Mouse (Mus musculus) forebrain, embryonic 13.5 days (tissue): ENCODE data around the gene 9430015G10Rik. TPM values are rescaled to one million over a fixed set of nuclear protein-coding genes. Genes with fewer than 3 reads are reported as not detected.
A peak's percentile ranks its signal among the peaks of the same experiment; 100 is the strongest.

Experiments used
- ATAC-seq: fragments of 200-750 bp; cut with Nextera tagmentation; 2 replicates; pipeline ENCODE4 v1.8.0; 2017
- H3K27ac ChIP-seq: fragments of 300-500 bp; sonication (generic); 2 replicates; pipeline ENCODE4 v1.5.1; 2015; ENCODE audit warnings: inconsistent platforms, mild to moderate bottlenecking, moderate library complexity
- H3K27me3 ChIP-seq: fragments of 300-500 bp; sonication (generic); 2 replicates; pipeline ENCODE4 v1.6.1; 2015; ENCODE audit warnings: mild to moderate bottlenecking, inconsistent platforms
- H3K36me3 ChIP-seq: fragments of 300-500 bp; sonication (generic); 2 replicates; pipeline ENCODE4 v1.6.1; 2015; ENCODE audit warnings: mild to moderate bottlenecking, inconsistent platforms; ENCODE audit not compliant: poor library complexity, severe bottlenecking
- H3K4me1 ChIP-seq: fragments of 300-500 bp; sonication (generic); 2 replicates; pipeline ENCODE4 v1.6.1; 2015; ENCODE audit warnings: inconsistent platforms
- H3K4me2 ChIP-seq: fragments of 300-500 bp; sonication (generic); 2 replicates; pipeline ENCODE4 v1.6.1; 2015; ENCODE audit warnings: inconsistent platforms, mild to moderate bottlenecking, moderate library complexity
- H3K4me3 ChIP-seq: fragments of 300-500 bp; sonication (generic); 2 replicates; pipeline ENCODE4 v1.5.1; 2015; ENCODE audit warnings: mild to moderate bottlenecking, inconsistent platforms
- H3K9ac ChIP-seq: fragments of 300-500 bp; sonication (generic); 2 replicates; pipeline ENCODE4 v1.6.1; 2015; ENCODE audit warnings: mild to moderate bottlenecking, inconsistent platforms
- H3K9me3 ChIP-seq: fragments of 300-500 bp; sonication (generic); replicated peaks from 2 replicates; pipeline ENCODE4 v1.6.1; 2016; ENCODE audit warnings: inconsistent platforms
- WGBS: fragments of 180-500 bp; shearing (Covaris S2); methylation state at CpG from one replicate; pipeline ENCODE4 v1.1.7; 2015; 5-methylcytosine and 5-hydroxymethylcytosine counted together
- polyA plus RNA-seq: library from polyadenylated mRNA; unstranded; fragments of >200 nt; fragmentation: Nextera tagmentation; extraction: Ambion mirVana; gene quantifications from 2 replicates; pipeline ENCODE4 v1.2.1, GENCODE M21; 2015

The 9430015G10Rik gene
- polyA plus RNA-seq, 1 experiment from 2014 or later = 46.2 TPM

DNA sequence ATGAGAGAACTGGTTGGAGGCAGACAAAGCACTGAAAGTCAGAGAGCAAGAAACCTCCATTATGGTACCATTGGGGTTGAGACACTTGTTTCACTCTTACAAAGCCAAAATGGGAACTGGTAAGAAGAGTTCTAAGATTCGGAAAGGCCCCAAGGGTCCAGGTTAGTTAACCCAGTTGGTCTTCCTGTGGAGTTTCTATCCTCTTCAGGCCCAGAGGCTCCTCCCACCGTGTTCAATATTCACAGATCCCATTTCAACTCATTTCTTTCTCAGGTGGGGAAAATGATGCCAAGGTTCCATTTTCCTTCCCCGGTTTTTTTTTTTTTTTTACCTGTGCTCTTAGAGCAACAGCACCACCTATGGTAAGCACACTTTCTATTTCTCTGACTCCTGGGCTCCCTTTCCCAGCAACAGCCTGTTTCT lies 8.3 kb upstream of the 9430015G10Rik start:
- Histone ChIP-seq H3K4me2 (no peak overlapping the region), H3K4me1 (no peaks in the 10 kb centered on the region), H3K36me3 (no peaks in the 10 kb centered on the region), H3K9ac (no peak overlapping the region), H3K27ac (no peak overlapping the region), H3K4me3 (no peak overlapping the region), H3K9me3 (no peaks in the 10 kb centered on the region), H3K27me3 (no peaks in the 10 kb centered on the region)
- no peak for ATAC-seq
- WGBS = 39% methylated on average over 3 of the region's 3 CpGs

DNA sequence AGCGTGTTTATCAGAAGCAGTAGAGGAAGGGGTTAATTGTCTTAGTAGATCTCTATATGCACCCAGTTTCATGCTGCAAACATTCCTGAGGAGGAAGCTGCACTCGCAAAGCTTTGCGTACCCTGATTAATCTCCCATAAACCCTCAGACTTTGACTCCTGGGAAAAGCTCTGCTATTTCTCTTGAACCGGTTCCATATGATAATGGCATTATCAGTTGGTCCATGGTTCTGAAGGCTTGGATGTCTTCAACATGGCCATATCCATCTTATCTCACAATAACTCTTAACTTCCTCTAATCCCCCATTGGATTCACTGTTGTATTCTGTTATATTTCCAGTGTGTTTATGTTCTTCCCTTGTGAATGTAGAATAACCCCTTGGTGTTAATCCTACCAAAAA lies 6.4 kb upstream of the 9430015G10Rik start:
- no peak overlapping the region for H3K4me3 ChIP-seq
- ATAC-seq = no peak
- no peaks in the 10 kb centered on the region for H3K27me3 ChIP-seq
- WGBS = 90% methylated on average over 4 of the region's 4 CpGs
- H3K9me3 ChIP-seq = no peaks in the 10 kb centered on the region
- no peak overlapping the region for H3K27ac ChIP-seq
- no peak overlapping the region for H3K9ac ChIP-seq
- H3K4me1 ChIP-seq = no peaks in the 10 kb centered on the region
- H3K36me3 ChIP-seq = no peaks in the 10 kb centered on the region
- no peak overlapping the region for H3K4me2 ChIP-seq

- H3K9ac ChIP-seq = peak overlapping the region; percentile 66
- H3K4me1 ChIP-seq = peaks cover 14% of the 10 kb centered on the region
- WGBS = 34% methylated on average over 13 of the region's 13 CpGs
- no peaks in the 10 kb centered on the region for H3K27me3 ChIP-seq
- H3K27ac ChIP-seq = 0 out of 2 replicates have a peak overlapping the region, but pooled peaks have one; percentile 49
- H3K4me3 ChIP-seq = peak overlapping the region; percentile 85
- H3K4me2 ChIP-seq = peak overlapping the region; percentile 68
- H3K36me3 ChIP-seq = no peaks in the 10 kb centered on the region
- peak; percentile 19; the same call in 1 of the 2 replicates for ATAC-seq
- no peaks in the 10 kb centered on the region for H3K9me3 ChIP-seq
Observed at GRCm38 (mm10) chr4:156108606-156109546, 906 bp upstream of the 9430015G10Rik start.

DNA sequence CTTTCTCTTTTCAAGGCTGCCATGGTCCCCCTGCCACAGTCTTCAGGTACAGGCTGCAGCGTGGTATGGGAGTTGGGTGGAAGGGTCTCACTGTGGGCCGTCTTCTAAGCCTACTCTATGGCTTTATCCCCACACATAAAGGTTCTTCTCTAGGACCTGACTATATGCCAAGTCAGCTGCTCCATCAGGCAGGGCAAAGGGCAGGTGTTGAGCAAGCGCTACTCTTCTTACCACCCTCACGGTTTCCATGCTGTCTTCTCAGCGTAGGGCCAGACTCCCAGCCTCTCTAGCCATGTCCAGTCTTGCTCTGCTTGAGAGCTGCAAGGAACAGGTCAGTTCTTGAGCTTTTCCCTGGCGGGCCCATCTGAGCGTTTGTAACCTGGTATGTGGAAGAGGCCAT lies 14.3 kb downstream of the 9430015G10Rik start:
- no peaks in the 10 kb centered on the region for H3K27me3 ChIP-seq
- H3K9me3 ChIP-seq = no peaks in the 10 kb centered on the region
- ATAC-seq = no peak
- no peak overlapping the region for H3K4me2 ChIP-seq
- no peak overlapping the region for H3K4me3 ChIP-seq
- peaks cover 86% of the 10 kb centered on the region for H3K36me3 ChIP-seq
- H3K9ac ChIP-seq = no peak overlapping the region
- no peaks in the 10 kb centered on the region for H3K4me1 ChIP-seq
- 94% methylated on average over 7 of the region's 7 CpGs for WGBS
- H3K27ac ChIP-seq = no peak overlapping the region

DNA sequence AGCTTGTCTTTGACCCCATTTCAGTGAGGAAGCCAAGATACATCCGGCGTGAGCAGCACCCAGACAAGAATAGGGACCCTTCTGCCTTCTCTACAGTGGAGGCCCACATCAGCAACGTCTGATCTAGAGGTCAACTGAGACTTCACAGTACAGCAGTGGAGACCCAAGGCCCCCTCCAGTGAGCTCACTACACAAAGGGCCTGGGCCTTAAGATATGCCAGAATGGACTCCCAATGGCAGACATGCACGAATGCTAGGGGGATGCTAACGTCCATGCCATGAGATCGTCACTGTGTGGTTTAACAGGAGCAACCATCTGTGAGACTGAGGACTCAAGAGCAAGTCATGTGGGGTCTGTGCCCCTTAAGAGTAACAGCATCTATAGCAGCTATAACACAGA lies 15.6 kb downstream of the 9430015G10Rik start:
- no peaks in the 10 kb centered on the region for H3K9me3 ChIP-seq
- H3K4me3 ChIP-seq = no peak overlapping the region
- no peak overlapping the region for H3K4me2 ChIP-seq
- no peak overlapping the region for H3K9ac ChIP-seq
- no peak overlapping the region for H3K27ac ChIP-seq
- no peaks in the 10 kb centered on the region for H3K4me1 ChIP-seq
- no peaks in the 10 kb centered on the region for H3K27me3 ChIP-seq
- ATAC-seq = no peak
- 94% methylated on average over 6 of the region's 6 CpGs for WGBS
- H3K36me3 ChIP-seq = peaks cover 73% of the 10 kb centered on the region

GRCm38 (mm10) chr4:156126841-156127240 lies 17.1 kb downstream of the 9430015G10Rik start:
- Histone ChIP-seq H3K4me3 (no peak overlapping the region), H3K9me3 (no peaks in the 10 kb centered on the region), H3K27me3 (no peaks in the 10 kb centered on the region), H3K9ac (no peak overlapping the region), H3K4me2 (no peak overlapping the region), H3K27ac (no peak overlapping the region), H3K4me1 (no peaks in the 10 kb centered on the region), H3K36me3 (peaks cover 58% of the 10 kb centered on the region)
- no peak for ATAC-seq
- whole genome bisulfite sequencing = 92% methylated on average over 7 of the region's 7 CpGs

DNA sequence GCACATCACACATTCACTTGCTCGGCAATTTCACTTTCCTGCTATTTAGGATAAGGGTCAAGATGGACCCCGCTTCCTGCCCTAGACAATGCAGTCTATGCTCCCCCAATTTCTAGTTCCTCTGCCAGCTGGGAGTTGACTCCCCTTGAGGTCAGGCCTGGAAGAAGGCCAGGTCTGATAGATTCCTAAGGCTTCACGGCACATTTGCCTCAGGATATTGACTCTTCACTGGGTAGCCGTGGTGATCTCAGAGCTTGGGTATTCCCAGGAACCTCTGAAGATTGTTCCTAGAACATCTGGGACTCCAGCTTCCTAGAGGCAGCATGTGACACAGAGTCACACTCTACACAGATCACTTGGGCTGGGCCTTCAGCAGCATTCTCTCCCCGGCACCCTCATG lies 19.0 kb downstream of the 9430015G10Rik start:
- H3K4me1 ChIP-seq = no peaks in the 10 kb centered on the region
- 85% methylated on average over 5 of the region's 5 CpGs for WGBS
- H3K4me3 ChIP-seq = no peak overlapping the region
- H3K27ac ChIP-seq = no peak overlapping the region
- no peaks in the 10 kb centered on the region for H3K9me3 ChIP-seq
- H3K9ac ChIP-seq = no peak overlapping the region
- no peak for ATAC-seq
- H3K4me2 ChIP-seq = no peak overlapping the region
- H3K27me3 ChIP-seq = no peaks in the 10 kb centered on the region
- H3K36me3 ChIP-seq = peaks cover 39% of the 10 kb centered on the region

DNA sequence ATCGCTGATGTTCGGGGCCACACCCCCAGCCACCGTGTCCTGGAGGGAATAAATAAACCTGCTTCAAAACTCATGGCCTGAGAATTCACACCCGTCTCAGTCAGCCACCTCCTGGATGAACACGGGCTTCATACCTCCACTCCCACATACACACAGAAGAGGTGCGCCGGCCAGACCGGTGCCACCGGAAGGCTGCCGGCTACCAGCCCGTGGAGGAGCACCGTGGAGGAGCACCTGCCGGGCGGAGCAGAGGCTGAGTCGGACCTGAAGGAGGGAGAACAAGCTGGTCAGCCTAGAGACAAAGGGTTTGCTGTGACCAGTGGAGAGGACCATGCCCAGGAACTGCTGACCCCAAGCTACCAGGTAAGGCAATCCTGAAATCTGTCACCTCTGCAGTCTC lies 20.7 kb downstream of the 9430015G10Rik start, which contains the start of gene Rnf223:
Gene Rnf223 (plus strand): TSS at position 78 of the 400 bp plus-strand sequence.
- no peak for ATAC-seq
- Histone ChIP-seq H3K9me3 (no peaks in the 10 kb centered on the region), H3K27ac (no peak within 1 kb of the TSS), H3K4me3 (no peak within 1 kb of the TSS), H3K4me2 (no peak within 1 kb of the TSS), H3K27me3 (no peaks in the 10 kb centered on the region), H3K4me1 (no peaks in the 10 kb centered on the region), H3K36me3 (peaks cover 22% of the 10 kb centered on the region), H3K9ac (no peak within 1 kb of the TSS)
- 82% methylated on average over 15 of the region's 15 CpGs for WGBS

DNA sequence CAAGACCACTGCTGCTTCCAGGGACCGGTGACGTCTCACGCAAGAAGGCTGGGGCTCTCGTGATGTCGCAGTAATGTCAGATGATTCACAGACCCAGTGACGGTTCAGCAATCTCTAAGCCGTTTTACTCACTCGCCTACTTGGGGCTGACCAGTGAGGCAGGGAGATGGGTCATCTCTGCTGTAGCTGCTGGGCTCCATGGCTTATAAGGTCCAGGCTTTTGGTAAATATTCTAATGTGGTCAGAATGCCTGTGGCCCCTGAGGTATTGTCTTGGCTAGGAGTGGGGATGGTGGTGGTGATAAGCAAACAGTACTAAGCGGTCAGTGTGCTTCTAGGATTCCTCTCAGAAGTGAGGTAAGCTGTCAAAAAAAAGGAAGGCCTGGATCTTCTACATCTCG lies 21.2 kb downstream of the 9430015G10Rik start:
- H3K9ac ChIP-seq = no peak overlapping the region
- H3K27me3 ChIP-seq = no peaks in the 10 kb centered on the region
- no peak overlapping the region for H3K4me2 ChIP-seq
- no peaks in the 10 kb centered on the region for H3K9me3 ChIP-seq
- H3K4me1 ChIP-seq = no peaks in the 10 kb centered on the region
- H3K36me3 ChIP-seq = peaks cover 17% of the 10 kb centered on the region
- WGBS = 83% methylated on average over 10 of the region's 10 CpGs
- H3K4me3 ChIP-seq = no peak overlapping the region
- ATAC-seq = no peak
- no peak overlapping the region for H3K27ac ChIP-seq

GRCm38 (mm10) chr4:156133334-156133733 lies 23.6 kb downstream of the 9430015G10Rik start:
- no peak overlapping the region for H3K27ac ChIP-seq
- 68% methylated on average over 5 of the region's 5 CpGs for WGBS

DNA sequence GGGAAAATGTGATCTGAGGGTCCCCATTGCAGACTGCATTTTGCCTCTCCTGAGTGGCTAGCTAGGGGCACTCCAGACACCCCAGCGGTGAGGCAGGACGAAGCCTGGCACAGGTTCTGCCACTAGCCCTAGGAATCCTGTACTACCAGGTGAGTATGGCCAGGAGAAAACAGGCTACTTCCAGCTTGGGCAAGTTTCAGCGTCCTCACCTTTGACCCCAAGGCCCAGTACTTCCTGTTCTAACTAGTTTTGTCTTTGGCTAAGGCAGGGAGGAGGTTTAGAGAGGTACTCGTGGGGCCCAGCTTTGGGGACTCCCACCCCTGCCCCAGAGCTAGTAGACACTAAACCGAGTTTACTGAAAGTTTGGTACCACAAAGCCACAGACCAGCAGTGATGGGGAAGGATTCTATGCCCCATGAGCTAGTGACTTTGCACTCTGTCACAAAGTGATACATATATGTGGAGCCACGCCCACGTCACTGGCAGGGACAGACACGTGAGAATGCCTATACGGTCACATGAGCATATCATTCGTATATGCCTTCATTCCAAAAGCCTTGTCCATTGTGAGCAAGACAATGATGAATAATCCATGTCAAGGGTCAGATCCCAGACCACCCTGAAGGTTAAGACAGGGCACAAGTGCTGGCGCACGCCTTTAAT lies 24.3 kb downstream of the 9430015G10Rik start:
- Histone ChIP-seq H3K27ac (no peak overlapping the region), H3K4me3 (no peak overlapping the region), H3K9me3 (0 out of 2 replicates have a peak, but pooled peaks cover 8% of the 10 kb centered on the region), H3K27me3 (no peaks in the 10 kb centered on the region), H3K36me3 (no peaks in the 10 kb centered on the region), H3K4me1 (no peaks in the 10 kb centered on the region), H3K4me2 (no peak overlapping the region), H3K9ac (no peak overlapping the region)
- ATAC-seq = no peak
- WGBS = 83% methylated on average over 12 of the region's 12 CpGs

More at GRCm38 (mm10) chr4:156133334-156133733, 23.6 kb downstream of the 9430015G10Rik start:
- Histone ChIP-seq H3K9me3 (0 out of 2 replicates have a peak, but pooled peaks cover 3% of the 10 kb centered on the region), H3K4me2 (no peak overlapping the region), H3K9ac (no peak overlapping the region), H3K27me3 (no peaks in the 10 kb centered on the region), H3K36me3 (no peaks in the 10 kb centered on the region), H3K4me1 (no peaks in the 10 kb centered on the region), H3K4me3 (no peak overlapping the region)
- no peak for ATAC-seq

GRCm38 (mm10) chr4:156135112-156135511 lies 25.3 kb downstream of the 9430015G10Rik start:
- H3K27me3 ChIP-seq = no peaks in the 10 kb centered on the region
- H3K4me2 ChIP-seq = no peak overlapping the region
- ATAC-seq = no peak
- H3K27ac ChIP-seq = no peak overlapping the region
- no peaks in the 10 kb centered on the region for H3K36me3 ChIP-seq
- no peak overlapping the region for H3K4me3 ChIP-seq
- WGBS = 92% methylated on average over 13 of the region's 13 CpGs
- 0 out of 2 replicates have a peak, but pooled peaks cover 8% of the 10 kb centered on the region for H3K9me3 ChIP-seq
- H3K9ac ChIP-seq = no peak overlapping the region
- no peaks in the 10 kb centered on the region for H3K4me1 ChIP-seq
